Mouse (Mus musculus) WW6 (cell line): Measurements from ENCODE around the gene Cxcl3.

Experiments used
- DNase-seq: peaks from one replicate; pipeline ENCODE4 v3.0.0-alpha.2; 2013; ENCODE audit warnings: low read depth, low spot score

Gene Cxcl3

DNA sequence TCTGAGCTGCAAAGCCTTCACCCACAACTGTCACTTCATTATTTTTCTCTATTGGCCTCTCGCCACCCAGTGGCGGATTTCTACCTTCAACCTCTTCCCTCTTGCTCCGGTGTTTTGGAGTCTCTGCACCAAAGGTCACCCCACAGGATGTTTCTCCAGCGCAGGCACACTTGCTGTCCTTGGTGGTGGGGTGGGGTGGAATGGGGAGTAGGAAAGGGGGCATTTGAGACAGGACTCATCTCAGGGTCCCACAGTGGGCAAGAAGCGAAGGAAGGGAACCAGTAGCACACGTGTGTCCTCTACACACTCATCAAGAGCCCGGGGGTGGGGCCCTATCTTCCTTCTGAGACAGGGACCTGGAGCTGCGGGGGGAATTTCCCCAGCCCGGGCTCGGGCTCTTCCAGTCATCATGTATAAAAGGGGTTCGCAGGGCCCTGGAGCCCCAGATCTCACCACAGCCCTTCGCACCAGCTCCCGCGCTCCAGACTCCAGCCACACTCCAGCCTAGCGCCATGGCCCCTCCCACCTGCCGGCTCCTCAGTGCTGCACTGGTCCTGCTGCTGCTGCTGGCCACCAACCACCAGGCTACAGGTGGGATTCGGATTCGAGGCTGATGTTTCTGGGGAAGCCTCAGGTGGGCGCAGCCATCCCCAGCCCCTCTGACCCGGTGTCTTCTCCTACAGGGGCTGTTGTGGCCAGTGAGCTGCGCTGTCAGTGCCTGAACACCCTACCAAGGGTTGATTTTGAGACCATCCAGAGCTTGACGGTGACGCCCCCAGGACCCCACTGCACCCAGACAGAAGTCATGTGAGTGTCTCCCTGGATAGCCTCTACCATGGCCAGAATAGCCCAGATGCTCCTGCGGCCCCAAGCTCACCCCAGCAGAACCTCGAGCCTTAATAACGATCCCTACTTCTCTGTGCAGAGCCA, at the start of gene Cxcl3:
Cxcl3 (plus strand) TSS at position 445 of the 930 bp plus-strand sequence.
- DNase-seq, result no peak

GRCm38 (mm10) chr5:90742029-90742428, 43.9 kb upstream of the Cxcl3 start:
- no peak for DNase-seq

DNA sequence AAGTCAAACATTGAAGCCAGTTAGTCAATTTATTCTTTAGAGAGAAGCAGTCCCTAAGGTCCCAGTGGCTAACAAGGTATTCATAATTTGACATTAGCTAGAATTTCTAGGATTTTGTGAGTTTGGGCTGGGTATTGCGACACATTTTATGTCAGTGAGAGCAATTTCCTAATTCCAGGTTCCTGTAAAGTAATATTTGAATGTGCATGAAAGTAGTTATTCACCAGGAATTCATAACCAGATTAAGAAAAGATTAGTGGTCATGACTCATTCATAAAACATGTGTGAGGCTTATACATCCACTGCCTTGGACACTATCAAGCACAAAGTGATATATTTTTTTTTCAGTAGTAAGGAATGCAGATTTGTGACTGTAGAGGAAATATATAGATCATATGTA, 32.0 kb upstream of the Cxcl3 start:
- no peak for DNase-seq

DNA sequence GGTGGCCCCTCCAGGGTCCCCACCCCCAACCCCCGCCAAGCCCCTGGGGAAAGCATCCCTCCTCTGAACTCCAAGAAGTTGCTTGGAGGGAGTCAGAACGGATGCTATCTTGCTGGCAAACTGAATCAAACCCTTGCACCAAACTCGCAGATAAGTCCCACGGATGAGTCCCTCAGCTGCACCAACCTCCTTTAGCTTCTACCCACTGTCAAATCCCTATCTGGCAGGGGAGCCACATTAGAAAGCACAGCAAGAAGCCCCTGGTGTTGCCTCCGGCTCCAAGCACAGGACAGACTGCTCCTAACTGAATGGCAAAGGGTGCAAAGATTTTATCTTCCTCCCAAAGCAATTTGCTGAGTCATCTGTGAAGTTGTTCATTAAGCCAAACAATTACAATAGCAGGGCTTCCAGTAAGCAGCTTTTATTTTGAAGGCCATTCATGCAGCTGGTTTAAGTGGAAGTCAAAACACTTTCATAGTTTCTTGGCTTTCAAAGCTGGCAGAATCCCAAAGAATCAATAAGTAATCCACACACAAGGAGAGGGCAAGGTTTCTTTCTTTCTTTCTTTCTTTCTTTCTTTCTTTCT, 27.8 kb upstream of the Cxcl3 start:
- no peak for DNase-seq

DNA sequence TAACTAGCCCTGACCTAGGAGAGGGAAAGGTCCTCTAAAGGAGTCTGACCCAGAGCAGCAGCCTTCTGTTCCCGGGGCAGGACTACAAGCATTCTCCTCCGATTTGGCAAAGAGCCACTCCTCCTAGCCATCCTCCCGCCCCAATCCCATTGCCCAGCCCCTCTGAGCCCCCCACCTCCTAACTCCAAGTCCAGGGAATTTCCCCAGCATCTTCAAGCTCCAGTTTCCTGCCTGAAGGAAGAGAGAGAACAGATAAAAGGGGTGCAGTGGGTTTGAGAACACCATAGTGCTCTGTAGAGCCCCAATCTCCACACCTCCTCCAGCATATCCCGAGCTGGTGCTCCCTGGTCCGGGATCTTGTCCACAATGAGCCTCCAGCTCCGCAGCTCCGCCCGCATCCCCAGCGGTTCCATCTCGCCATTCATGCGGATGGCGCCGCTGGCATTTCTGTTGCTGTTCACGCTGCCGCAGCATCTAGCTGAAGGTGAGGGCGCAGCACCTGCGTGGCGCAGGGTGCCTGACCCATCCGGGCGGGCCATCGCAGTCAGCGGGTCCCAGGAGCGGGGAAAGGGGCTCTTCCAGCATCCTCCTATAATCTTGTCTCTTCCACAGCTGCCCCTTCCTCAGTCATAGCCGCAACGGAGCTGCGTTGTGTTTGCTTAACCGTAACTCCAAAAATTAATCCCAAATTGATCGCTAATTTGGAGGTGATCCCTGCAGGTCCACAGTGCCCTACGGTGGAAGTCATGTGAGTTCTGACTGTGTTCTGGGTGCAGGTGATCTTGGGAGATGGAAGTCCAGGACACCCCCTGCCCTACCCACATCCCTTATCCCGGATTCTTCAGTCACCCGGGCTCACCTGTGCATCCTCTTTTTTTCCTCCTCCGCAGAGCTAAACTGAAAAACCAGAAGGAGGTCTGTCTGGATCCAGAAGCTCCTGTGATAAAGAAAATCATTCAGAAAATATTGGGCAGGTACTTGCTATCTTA, 26.5 kb upstream of the Cxcl3 start, which contains the start of gene Cxcl5:
Cxcl5 (plus strand) TSS at position 284 of the 989 bp plus-strand sequence.
- peak; percentile 26 for DNase-seq

DNA sequence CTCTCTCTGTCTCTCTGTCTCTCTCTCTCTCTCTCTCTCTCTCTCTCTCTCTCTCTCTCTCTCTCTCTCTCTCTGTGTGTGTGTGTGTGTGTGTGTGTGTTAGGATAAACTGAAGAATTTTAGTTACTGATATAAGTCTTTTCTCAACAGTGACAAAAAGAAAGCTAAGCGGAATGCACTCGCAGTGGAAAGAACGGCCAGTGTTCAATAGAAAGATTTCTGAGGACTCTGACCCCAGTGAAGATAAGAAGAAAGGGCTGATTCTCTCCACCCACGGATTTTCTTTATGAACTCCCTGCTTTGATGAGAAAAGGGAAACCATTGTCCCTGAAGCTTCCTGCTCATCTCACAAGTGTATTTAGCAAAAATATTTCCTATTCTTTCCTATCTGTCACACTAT, 25.6 kb upstream of the Cxcl3 start:
- DNase-seq, result no peak

- no peak for DNase-seq
Observed at GRCm38 (mm10) chr5:90760844-90761243, 25.1 kb upstream of the Cxcl3 start.

GRCm38 (mm10) chr5:90761834-90762233, 24.1 kb upstream of the Cxcl3 start:
- DNase-seq, result no peak

- no peak for DNase-seq
Observed at GRCm38 (mm10) chr5:90763912-90764665, 21.8 kb upstream of the Cxcl3 start.

- no peak for DNase-seq
Observed at GRCm38 (mm10) chr5:90765821-90766606, 19.9 kb upstream of the Cxcl3 start.

DNA sequence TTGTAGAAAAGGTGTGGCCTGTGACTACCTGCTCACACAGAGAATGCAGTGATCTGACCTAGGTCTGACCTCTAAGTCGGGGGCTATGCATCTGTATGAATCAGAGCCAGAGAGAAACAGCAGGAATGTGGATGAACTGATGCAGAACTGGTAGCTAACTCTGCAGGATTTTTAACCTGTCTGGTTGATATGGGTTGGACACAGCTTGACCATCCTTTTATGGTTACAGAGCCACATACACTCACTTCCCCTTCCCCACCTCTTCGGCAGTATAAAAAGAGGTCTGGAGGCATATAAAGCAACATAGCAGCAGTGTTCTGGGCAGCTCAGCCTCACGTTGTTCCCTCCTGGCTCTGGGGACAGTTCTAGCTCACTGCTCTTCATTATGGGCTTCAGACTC, 17.7 kb upstream of the Cxcl3 start, which contains the start of gene Ppbp:
Ppbp (plus strand) TSS at position 301 of the 400 bp plus-strand sequence.
- no peak for DNase-seq

DNA sequence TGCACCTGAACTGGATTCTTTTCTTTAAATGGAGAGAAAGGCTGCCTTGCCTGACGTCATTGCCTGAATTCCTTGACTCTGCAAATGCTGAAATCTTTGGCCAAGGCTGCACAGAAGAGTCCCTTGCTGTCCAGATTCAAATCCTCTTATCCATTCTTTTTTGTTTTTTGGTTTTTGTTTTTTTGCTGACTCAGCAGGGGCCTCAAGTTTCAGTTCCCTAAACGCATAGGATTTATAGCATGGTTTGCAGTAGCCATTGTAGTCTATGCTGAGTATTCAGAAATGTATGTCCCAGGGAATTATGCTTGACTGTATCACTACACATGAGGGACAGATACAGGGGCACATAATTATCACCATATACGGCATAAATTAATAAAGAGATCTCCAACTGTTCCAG, 14.5 kb upstream of the Cxcl3 start:
- DNase-seq, result no peak

GRCm38 (mm10) chr5:90771880-90772653, 13.8 kb upstream of the Cxcl3 start, which contains the start of gene Pf4:
TSS of gene Pf4 (plus strand) at chr5:90772435.
- DNase-seq, result no peak

DNA sequence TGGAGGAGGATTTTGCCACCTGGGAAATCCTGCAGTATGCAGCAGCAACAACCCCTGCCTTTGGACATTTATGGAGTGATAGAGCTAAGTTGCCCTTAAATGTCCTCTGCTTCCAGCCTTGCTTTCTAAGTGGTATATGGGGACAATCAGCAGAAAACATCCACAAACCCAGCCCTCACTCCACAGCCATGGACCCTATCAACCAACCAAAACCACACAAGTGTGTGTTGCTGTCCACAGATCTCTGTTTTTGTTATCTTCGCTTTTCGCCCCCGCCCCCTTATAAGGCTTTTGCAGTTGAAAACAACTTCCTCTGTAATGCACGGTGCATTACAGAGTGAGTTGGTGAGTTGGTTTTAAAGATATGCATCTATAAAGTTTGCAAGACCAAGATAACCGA, 10.3 kb upstream of the Cxcl3 start:
- no peak for DNase-seq

GRCm38 (mm10) chr5:90777621-90778020, 8.3 kb upstream of the Cxcl3 start:
- DNase-seq, result no peak

GRCm38 (mm10) chr5:90778856-90779255, 7.0 kb upstream of the Cxcl3 start:
- DNase-seq, result no peak

- DNase-seq, result no peak
Observed at GRCm38 (mm10) chr5:90783697-90784096, 2.2 kb upstream of the Cxcl3 start.

DNA sequence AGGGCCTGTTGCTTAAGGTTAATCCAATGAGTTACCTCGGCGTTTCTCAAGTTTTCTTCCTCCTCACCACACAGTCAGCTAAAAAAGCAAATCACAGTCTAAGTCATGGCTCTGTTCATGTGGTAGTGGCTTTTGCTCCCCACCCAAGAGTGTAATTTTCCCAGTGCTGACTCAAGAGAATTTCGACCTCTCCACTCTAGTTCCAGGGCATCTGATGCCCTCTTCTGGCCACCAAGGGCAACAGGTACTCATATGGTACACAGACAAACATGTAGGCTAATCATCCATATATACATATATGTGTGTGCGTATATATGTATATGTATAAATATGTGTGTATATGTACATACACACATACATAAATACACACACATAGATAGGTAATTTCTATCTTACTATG, 2.2 kb downstream of the Cxcl3 start:
- no peak for DNase-seq
